Mouse (Mus musculus): ENCODE measurements around the gene Mindy2. TPM values are rescaled to one million over a fixed set of nuclear protein-coding genes. Genes with fewer than 3 reads are reported as not detected.

Mindy2 gene
- polyA plus RNA-seq, 1 experiment from 2014 or later = 14.7 TPM

- no peaks in the 10 kb centered on the region for H3K4me1 ChIP-seq (replicated peaks; ENCODE audit: control insufficient read depth, insufficient read depth, low read length)
- 74% methylated on average over 6 of the region's 6 CpGs for WGBS
These were observed 14.3 kb upstream of the Mindy2 start for GRCm38 (mm10) chr9:70671278-70671677.

GRCm38 (mm10) chr9:70670381-70670780, 13.4 kb upstream of the Mindy2 start:
- Histone ChIP-seq H3K4me2 (ENCODE audit: low read length) (no peak overlapping the region), H3K9ac (replicated peaks; ENCODE audit: low read depth, low read length) (no peak overlapping the region), H3K36me3 (ENCODE audit: control insufficient read depth, insufficient read depth) (no peaks in the 10 kb centered on the region), H3K4me3 (replicated peaks; ENCODE audit: low read length) (no peak overlapping the region), H3K27ac (ENCODE audit: low read length) (no peak overlapping the region), H3K27me3 (replicated peaks; ENCODE audit: control insufficient read depth, insufficient read depth, low read length) (no peaks in the 10 kb centered on the region), H3K9me3 (ENCODE audit: control insufficient read depth, low read length) (no peaks in the 10 kb centered on the region), H3K4me1 (replicated peaks; ENCODE audit: control insufficient read depth, insufficient read depth, low read length) (no peaks in the 10 kb centered on the region)
- no peak for ATAC-seq
- 95% methylated on average over 6 of the region's 6 CpGs for WGBS

More at GRCm38 (mm10) chr9:70671278-70671677, 14.3 kb upstream of the Mindy2 start:
- Histone ChIP-seq H3K27ac (ENCODE audit: low read length) (no peak overlapping the region), H3K27me3 (replicated peaks; ENCODE audit: control insufficient read depth, insufficient read depth, low read length) (no peaks in the 10 kb centered on the region), H3K4me3 (replicated peaks; ENCODE audit: low read length) (no peak overlapping the region), H3K4me2 (ENCODE audit: low read length) (no peak overlapping the region), H3K9ac (replicated peaks; ENCODE audit: low read depth, low read length) (no peak overlapping the region), H3K36me3 (ENCODE audit: control insufficient read depth, insufficient read depth) (no peaks in the 10 kb centered on the region), H3K9me3 (ENCODE audit: control insufficient read depth, low read length) (no peaks in the 10 kb centered on the region)
- no peak for ATAC-seq

GRCm38 (mm10) chr9:70669197-70669596, 12.2 kb upstream of the Mindy2 start:
- H3K4me1 ChIP-seq (replicated peaks; ENCODE audit: control insufficient read depth, insufficient read depth, low read length) = no peaks in the 10 kb centered on the region
- H3K9me3 ChIP-seq (ENCODE audit: control insufficient read depth, low read length) = no peaks in the 10 kb centered on the region
- no peak overlapping the region for H3K4me2 ChIP-seq (ENCODE audit: low read length)
- H3K27me3 ChIP-seq (replicated peaks; ENCODE audit: control insufficient read depth, insufficient read depth, low read length) = no peaks in the 10 kb centered on the region
- 58% methylated on average over 2 of the region's 2 CpGs for WGBS
- no peak overlapping the region for H3K27ac ChIP-seq (ENCODE audit: low read length)
- ATAC-seq = no peak
- H3K36me3 ChIP-seq (ENCODE audit: control insufficient read depth, insufficient read depth) = no peaks in the 10 kb centered on the region
- no peak overlapping the region for H3K9ac ChIP-seq (replicated peaks; ENCODE audit: low read depth, low read length)
- H3K4me3 ChIP-seq (replicated peaks; ENCODE audit: low read length) = no peak overlapping the region

GRCm38 (mm10) chr9:70668048-70668447, 11.1 kb upstream of the Mindy2 start:
- Histone ChIP-seq H3K27me3 (replicated peaks; ENCODE audit: control insufficient read depth, insufficient read depth, low read length) (no peaks in the 10 kb centered on the region), H3K4me2 (ENCODE audit: low read length) (no peak overlapping the region), H3K9me3 (ENCODE audit: control insufficient read depth, low read length) (no peaks in the 10 kb centered on the region), H3K4me1 (replicated peaks; ENCODE audit: control insufficient read depth, insufficient read depth, low read length) (no peaks in the 10 kb centered on the region), H3K27ac (ENCODE audit: low read length) (no peak overlapping the region), H3K9ac (replicated peaks; ENCODE audit: low read depth, low read length) (no peak overlapping the region), H3K36me3 (ENCODE audit: control insufficient read depth, insufficient read depth) (no peaks in the 10 kb centered on the region), H3K4me3 (replicated peaks; ENCODE audit: low read length) (no peak overlapping the region)
- no peak for ATAC-seq

GRCm38 (mm10) chr9:70666811-70667210, 9.8 kb upstream of the Mindy2 start:
- Histone ChIP-seq H3K9me3 (ENCODE audit: control insufficient read depth, low read length) (no peaks in the 10 kb centered on the region), H3K4me3 (replicated peaks; ENCODE audit: low read length) (no peak overlapping the region), H3K9ac (replicated peaks; ENCODE audit: low read depth, low read length) (no peak overlapping the region), H3K4me2 (ENCODE audit: low read length) (no peak overlapping the region), H3K4me1 (replicated peaks; ENCODE audit: control insufficient read depth, insufficient read depth, low read length) (no peaks in the 10 kb centered on the region), H3K27ac (ENCODE audit: low read length) (no peak overlapping the region), H3K36me3 (ENCODE audit: control insufficient read depth, insufficient read depth) (no peaks in the 10 kb centered on the region), H3K27me3 (replicated peaks; ENCODE audit: control insufficient read depth, insufficient read depth, low read length) (no peaks in the 10 kb centered on the region)
- WGBS = 82% methylated on average over 7 of the region's 7 CpGs
- no peak for ATAC-seq

- WGBS = 76% methylated on average over 16 of the region's 16 CpGs
- H3K4me2 ChIP-seq (ENCODE audit: low read length) = no peak overlapping the region
- H3K4me3 ChIP-seq (replicated peaks; ENCODE audit: low read length) = no peak overlapping the region
- H3K36me3 ChIP-seq (ENCODE audit: control insufficient read depth, insufficient read depth) = no peaks in the 10 kb centered on the region
- no peak overlapping the region for H3K27ac ChIP-seq (ENCODE audit: low read length)
- ATAC-seq = no peak
- H3K9ac ChIP-seq (replicated peaks; ENCODE audit: low read depth, low read length) = no peak overlapping the region
- H3K4me1 ChIP-seq (replicated peaks; ENCODE audit: control insufficient read depth, insufficient read depth, low read length) = no peaks in the 10 kb centered on the region
- no peaks in the 10 kb centered on the region for H3K27me3 ChIP-seq (replicated peaks; ENCODE audit: control insufficient read depth, insufficient read depth, low read length)
- no peaks in the 10 kb centered on the region for H3K9me3 ChIP-seq (ENCODE audit: control insufficient read depth, low read length)
These were observed 8.6 kb upstream of the Mindy2 start for GRCm38 (mm10) chr9:70665372-70666145.

- WGBS = 87% methylated on average over 4 of the region's 4 CpGs
- Histone ChIP-seq H3K36me3 (ENCODE audit: control insufficient read depth, insufficient read depth) (no peaks in the 10 kb centered on the region), H3K4me3 (replicated peaks; ENCODE audit: low read length) (no peak overlapping the region), H3K27me3 (replicated peaks; ENCODE audit: control insufficient read depth, insufficient read depth, low read length) (no peaks in the 10 kb centered on the region), H3K9ac (replicated peaks; ENCODE audit: low read depth, low read length) (no peak overlapping the region), H3K4me1 (replicated peaks; ENCODE audit: control insufficient read depth, insufficient read depth, low read length) (no peaks in the 10 kb centered on the region), H3K4me2 (ENCODE audit: low read length) (no peak overlapping the region), H3K9me3 (ENCODE audit: control insufficient read depth, low read length) (no peaks in the 10 kb centered on the region), H3K27ac (ENCODE audit: low read length) (no peak overlapping the region)
- ATAC-seq = no peak
These were observed 7.9 kb upstream of the Mindy2 start for GRCm38 (mm10) chr9:70664847-70665246.

- WGBS = 59% methylated on average over 2 of the region's 2 CpGs
- H3K27ac ChIP-seq (ENCODE audit: low read length) = no peak overlapping the region
- H3K4me2 ChIP-seq (ENCODE audit: low read length) = no peak overlapping the region
- ATAC-seq = no peak
- H3K9ac ChIP-seq (replicated peaks; ENCODE audit: low read depth, low read length) = no peak overlapping the region
- H3K27me3 ChIP-seq (replicated peaks; ENCODE audit: control insufficient read depth, insufficient read depth, low read length) = no peaks in the 10 kb centered on the region
- H3K36me3 ChIP-seq (ENCODE audit: control insufficient read depth, insufficient read depth) = no peaks in the 10 kb centered on the region
- H3K9me3 ChIP-seq (ENCODE audit: control insufficient read depth, low read length) = no peaks in the 10 kb centered on the region
- H3K4me1 ChIP-seq (replicated peaks; ENCODE audit: control insufficient read depth, insufficient read depth, low read length) = peaks cover 25% of the 10 kb centered on the region
- no peak overlapping the region for H3K4me3 ChIP-seq (replicated peaks; ENCODE audit: low read length)
These were observed 1.3 kb upstream of the Mindy2 start for GRCm38 (mm10) chr9:70658266-70658665.

GRCm38 (mm10) chr9:70656130-70657007, 605 bp downstream of the Mindy2 start, which contains the start of gene Gm10642:
TSS of gene Gm10642 (plus strand) at chr9:70656251.
- H3K4me3 ChIP-seq (replicated peaks; ENCODE audit: low read length) = peak within 1 kb of the TSS; percentile 71
- H3K36me3 ChIP-seq (ENCODE audit: control insufficient read depth, insufficient read depth) = no peaks in the 10 kb centered on the region
- H3K9me3 ChIP-seq (ENCODE audit: control insufficient read depth, low read length) = no peaks in the 10 kb centered on the region
- peak; percentile 46 for ATAC-seq
- peak within 1 kb of the TSS; percentile 95 for H3K9ac ChIP-seq (replicated peaks; ENCODE audit: low read depth, low read length)
- WGBS = under 1% methylated on average over 67 of the region's 72 CpGs
- no peaks in the 10 kb centered on the region for H3K27me3 ChIP-seq (replicated peaks; ENCODE audit: control insufficient read depth, insufficient read depth, low read length)
- H3K4me2 ChIP-seq (ENCODE audit: low read length) = peak within 1 kb of the TSS; percentile 61
- peaks cover 30% of the 10 kb centered on the region for H3K4me1 ChIP-seq (replicated peaks; ENCODE audit: control insufficient read depth, insufficient read depth, low read length)
- peak within 1 kb of the TSS; percentile 95 for H3K27ac ChIP-seq (ENCODE audit: low read length)

Data from forebrain, embryonic 16.5 days (tissue).